Mouse (Mus musculus): ENCODE results near the gene Col4a1.
A peak's percentile ranks its signal among the peaks of the same experiment; 100 is the strongest.

Col4a1 gene

DNA sequence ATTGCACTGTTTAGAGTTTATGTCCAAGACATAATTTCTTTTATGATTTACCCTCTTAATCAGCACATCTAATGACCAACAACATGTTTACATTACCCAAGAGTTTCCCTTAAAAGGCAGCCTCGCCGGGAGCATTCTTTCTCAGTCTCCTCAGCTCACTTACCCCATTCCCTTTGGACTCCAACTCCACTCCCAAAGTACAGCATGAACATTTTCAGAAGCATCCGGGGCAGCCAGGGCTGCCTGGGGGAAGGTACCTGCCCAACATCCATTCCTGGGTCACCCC, 13.4 kb downstream of the Col4a1 start:
- no peak for DNase-seq (ENCODE audit: low spot score in 2 of 2)

GRCm38 (mm10) chr8:11298531-11299316, 13.9 kb downstream of the Col4a1 start:
- no peak for DNase-seq (ENCODE audit: low spot score in 2 of 2)

- no peak for DNase-seq (ENCODE audit: low spot score in 2 of 2)
Observed at GRCm38 (mm10) chr8:11297141-11297838, 15.3 kb downstream of the Col4a1 start.

DNA sequence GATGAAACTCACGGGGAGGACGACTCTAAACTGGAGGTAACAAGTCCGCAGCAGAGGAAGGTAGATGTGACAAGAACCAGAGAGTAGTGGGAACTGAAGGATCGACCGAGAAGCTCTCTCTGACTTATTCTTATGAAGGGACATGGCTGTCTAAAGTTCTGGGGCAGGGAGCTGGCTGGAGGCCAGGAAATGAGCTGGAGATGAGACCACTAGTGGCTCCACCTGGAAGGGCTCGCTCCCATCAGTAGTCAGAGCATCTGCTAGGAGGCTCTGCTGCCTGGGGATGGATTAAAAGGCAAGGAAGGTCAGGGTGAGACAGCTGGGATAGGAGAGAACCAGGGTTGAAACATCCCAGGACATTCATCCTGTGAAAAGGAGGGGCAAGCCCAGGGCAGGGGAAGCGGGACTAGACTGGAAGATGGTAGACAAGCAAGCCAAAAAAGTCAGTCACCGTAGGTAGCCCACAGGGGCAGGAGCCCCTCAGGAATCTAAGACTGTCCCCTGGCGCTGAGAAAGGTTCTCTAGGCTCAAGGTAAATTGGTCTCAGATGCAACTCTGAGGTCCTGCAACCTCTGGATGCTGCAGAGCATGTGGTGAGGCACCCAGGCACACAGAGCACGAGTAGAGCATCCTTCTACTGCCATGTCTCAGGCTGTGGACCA, 16.2 kb downstream of the Col4a1 start:
- DNase-seq (ENCODE audit: low spot score in 2 of 2): no peak

- DNase-seq (ENCODE audit: low spot score in 2 of 2): no peak
Observed at GRCm38 (mm10) chr8:11292611-11293010, 20.0 kb downstream of the Col4a1 start.

DNA sequence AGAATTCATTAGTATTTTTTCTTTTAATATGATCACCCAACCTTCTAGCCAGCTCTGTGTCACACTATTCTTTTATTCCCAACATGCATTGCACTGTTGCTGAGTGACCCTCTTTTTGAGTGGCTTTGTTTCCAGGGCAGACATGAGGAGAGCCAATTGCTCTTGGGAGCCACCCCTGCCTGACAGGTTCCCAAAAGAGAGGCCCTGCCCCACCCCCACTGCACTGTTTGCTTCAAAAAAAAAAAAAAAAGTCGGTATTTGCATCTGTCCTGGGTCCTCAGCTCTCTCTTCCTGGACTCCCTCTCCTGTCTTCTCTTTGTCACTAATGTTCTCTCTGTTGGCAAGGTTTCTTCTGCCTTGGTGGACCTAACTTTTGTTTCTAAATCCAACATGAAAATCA, 22.1 kb downstream of the Col4a1 start:
- DNase-seq (ENCODE audit: low spot score in 2 of 2): no peak

- no peak for DNase-seq (ENCODE audit: low spot score in 2 of 2)
Observed at GRCm38 (mm10) chr8:11288286-11288685, 24.3 kb downstream of the Col4a1 start.

DNA sequence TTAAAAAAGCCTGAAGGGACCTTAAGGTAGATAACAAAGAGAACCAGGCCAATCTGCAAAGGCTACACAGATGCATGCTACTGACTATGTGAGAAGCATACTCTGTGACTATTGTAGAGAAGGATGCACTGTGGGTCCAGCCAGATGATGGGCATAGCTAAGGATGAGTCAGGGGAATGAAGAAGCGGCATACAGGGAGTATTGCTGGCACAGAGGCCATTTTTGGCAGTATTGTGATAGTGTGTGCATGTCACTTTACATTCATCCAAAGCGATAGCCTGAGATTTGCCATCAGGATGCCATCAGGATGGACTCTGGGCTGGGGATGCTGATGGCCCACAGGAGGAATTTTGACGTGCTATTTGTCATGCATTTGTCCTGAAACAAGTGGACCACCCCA, 25.5 kb downstream of the Col4a1 start:
- no peak for DNase-seq (ENCODE audit: low spot score in 2 of 2)

DNA sequence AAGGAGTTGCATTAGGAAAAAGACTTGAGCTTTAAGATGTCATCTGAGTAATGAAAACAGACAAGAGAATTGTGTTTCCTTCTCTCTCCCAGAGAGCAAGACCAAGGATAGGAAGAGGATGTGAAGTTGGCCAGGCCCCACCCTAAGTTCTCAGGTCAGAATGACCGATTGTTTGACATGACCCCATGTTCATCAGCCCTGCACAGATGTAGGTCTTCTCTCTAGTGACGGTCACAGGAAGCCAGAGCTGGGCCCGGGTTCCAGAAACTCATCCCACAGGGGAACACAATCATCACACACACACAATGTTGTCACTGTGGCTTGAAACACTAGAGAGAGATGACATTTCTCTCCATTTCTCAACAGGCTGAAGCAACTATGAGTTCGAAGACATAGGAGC, 27.2 kb downstream of the Col4a1 start:
- DNase-seq (ENCODE audit: low spot score in 2 of 2): no peak

DNA sequence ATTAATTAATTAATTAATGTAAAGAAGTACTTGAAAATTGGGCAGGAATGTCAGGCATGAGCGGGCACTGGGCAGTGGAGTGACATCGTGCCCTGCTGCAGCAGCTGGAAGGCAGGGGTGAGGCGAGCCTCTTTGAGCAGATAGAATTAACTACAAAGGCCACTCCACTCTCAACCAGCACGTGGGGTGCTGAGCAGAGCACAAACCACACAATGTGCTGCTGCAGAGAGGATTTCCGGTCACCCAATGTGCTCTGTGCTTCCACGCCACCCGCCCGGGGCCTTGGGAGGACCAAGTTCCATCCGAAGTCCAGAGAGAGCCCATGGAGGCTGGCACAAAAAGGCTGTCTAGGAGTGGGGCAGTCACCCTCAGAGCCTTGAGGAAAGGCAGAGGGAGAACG, 29.4 kb downstream of the Col4a1 start:
- DNase-seq (ENCODE audit: low spot score in 2 of 2): no peak

DNA sequence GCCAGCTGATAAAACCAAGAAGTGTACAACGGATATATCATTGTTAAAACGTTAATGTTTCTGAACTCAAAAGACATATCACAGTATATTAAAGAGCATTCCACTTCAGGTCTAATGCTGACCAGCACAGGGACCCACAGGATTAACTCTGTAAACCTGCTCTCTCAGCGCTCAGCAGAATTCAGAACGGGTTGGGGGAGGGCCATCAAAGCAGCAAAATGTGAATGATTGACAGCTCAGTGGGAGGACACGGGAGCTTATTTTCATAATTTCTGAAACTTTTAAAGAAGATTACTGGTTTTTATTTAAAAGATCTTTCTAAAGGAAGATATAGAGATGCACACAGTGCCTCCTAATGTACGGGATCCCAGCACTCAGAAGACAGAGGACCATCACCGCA, 29.9 kb downstream of the Col4a1 start:
- no peak for DNase-seq (ENCODE audit: low spot score in 2 of 2)

GRCm38 (mm10) chr8:11282139-11282538, 30.5 kb downstream of the Col4a1 start:
- no peak for DNase-seq (ENCODE audit: low spot score in 2 of 2)

DNA sequence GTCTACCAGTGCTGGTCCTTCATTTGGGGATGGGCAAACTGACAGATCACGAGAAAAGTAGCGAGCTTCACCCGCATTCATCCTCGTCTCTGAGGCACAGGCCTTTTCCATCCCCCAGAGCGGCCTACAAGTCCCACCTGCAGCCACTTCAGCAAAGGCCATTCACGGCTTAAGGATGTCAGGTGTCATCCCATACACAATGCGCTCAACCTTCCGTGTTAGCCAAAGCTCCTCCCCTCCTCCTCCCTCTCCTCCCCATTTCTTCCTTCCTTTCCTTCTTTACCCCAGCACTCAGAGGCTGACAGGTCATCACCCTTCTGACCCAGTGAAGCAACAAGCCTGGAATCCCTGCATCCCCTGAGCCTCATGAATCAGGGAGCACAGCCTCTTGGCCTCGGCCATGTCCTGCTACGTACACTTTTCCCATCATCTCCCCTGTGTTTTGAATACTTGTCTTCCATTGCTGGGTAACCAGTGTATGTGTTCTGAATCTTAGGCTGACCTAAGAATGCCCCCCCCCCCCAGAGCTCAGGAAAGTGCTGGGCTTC, 31.8 kb downstream of the Col4a1 start:
- DNase-seq (ENCODE audit: low spot score in 2 of 2): no peak

DNA sequence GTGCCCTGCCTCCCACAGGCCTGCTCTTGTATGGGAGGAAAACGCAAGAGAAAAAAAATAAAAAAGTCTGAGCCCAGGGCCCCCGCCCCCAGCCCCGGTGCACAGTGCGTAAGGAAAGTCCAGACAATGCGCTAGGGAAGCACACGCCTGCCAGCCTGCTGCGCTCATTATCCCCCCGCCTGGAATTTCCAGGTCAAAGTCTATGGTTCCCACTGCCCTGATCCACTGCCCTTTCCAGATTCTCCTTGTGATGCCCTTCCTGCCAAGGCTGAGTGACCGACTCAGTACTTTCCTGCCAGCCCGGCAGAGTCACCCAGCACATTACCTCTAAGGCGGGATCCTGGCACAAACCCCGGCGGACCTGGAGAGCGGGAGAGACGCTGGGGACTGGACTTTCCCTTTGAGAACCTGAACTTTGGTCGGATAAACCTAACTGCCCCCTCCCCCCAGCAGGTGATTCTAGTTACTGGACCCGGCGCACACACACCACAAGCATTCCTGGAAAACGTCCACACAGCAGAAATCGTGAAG, 33.3 kb downstream of the Col4a1 start:
- DNase-seq (ENCODE audit: low spot score in 2 of 2): no peak

DNA sequence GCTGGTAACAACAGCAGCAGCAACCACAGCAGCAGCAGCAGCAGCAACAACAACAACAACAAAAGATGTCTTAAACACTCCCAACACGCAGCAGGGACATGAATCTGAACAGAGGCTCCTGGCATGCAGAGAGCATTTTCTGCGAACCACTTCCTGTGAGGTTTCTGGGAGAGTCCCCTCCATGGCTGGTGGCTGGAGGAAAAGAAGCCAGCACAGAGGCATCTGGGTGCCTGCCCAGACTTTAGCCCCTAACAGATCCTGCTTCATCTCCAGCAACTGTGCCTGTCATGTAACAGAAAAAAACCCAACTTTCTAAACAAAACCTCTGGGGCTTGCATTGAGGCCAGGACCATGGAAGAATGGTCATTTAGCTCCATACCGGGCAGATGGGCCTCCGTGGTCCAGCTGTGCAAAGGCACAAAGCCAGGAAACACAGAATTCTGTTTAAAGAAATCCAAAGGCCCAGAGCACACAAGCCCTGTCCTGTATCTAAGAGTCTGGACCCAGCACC, 34.5 kb downstream of the Col4a1 start:
- DNase-seq (ENCODE audit: low spot score in 2 of 2): no peak

DNA sequence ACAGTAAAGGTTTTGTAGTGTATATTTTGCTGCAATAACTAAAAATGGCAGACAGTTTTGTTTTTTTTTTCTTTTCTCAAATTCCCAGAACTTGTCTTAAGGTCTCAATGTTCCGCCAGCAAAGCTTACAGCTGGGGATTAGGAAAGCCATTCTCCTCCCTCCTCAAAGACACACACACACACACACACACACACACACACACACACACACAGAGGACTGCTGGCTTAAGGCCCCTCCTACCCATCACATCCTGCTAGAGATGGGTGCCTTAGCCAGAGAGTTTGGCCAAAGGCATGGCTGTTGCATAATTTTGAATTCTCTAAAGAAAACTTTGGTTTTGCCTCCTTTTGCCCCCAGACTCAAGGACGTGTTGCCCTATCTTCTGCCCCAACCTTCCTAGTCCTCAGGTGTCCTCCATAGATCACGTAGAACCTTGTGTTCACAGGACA, 35.0 kb downstream of the Col4a1 start:
- no peak for DNase-seq (ENCODE audit: low spot score in 2 of 2)

DNA sequence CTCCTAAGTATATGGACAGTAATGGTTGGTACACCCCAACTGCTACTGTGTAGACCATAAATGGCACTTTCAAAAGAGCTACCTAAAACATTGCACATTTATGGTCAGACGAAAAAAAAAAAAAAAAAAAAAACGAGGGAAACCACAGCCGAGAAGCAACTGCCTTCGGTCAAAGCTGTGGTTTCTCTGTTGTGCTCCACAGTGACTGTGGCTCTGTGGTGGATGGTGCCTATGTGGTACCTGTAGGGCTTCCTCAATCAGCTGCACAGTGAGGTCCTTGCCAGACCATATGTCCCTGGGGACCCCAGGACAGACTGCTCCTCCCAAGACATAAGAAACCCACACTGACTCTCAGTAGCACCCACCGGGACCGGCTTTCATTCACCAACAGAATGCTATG, 36.3 kb downstream of the Col4a1 start:
- no peak for DNase-seq (ENCODE audit: low spot score in 2 of 2)

DNA sequence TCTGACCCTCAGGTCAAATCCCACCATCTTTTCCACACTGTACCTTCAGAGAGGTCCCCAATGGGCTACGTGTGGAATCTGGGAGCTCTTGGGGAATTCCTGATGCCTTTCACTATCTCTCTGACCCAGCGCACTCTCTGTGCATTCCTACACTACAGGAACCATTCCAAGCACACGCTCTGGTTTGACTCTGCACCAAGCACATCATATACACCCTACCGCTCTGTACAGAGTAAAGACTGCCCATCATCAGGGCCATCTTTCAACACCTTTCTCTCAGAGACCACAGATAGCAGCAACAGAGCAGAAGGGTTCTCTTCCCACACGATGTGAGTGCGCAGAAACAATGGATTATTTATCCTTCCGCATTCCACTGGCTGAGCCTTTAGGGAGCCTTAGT, 38.2 kb downstream of the Col4a1 start:
- DNase-seq (ENCODE audit: low spot score in 2 of 2): no peak

- DNase-seq (ENCODE audit: low spot score in 2 of 2): peak; percentile 88 to 92
Observed at GRCm38 (mm10) chr8:11273506-11274158, 39.0 kb downstream of the Col4a1 start.

- DNase-seq (ENCODE audit: low spot score in 2 of 2): no peak
Observed at GRCm38 (mm10) chr8:11272205-11272604, 40.4 kb downstream of the Col4a1 start.

- no peak for DNase-seq (ENCODE audit: low spot score in 2 of 2)
Observed at GRCm38 (mm10) chr8:11270826-11271225, 41.8 kb downstream of the Col4a1 start.

GRCm38 (mm10) chr8:11268753-11269152, 43.9 kb downstream of the Col4a1 start:
- DNase-seq (ENCODE audit: low spot score in 2 of 2): peak in 1 of 2 experiments; percentile 30

Data from frontal cortex, postnatal 36 days (tissue).